In genomic region chr15:67048148-67048547, GRCm38 (mm10) we compare ENCODE assay signal across 19 mouse cellular contexts.
DNase-seq lines count a peak whose midpoint lies in the region; ATAC-seq lines count a peak whose summit lies in the region.
"Had no signal": no experiment of that assay in that cellular context is flagged by ENCODE, and none has a peak within 500 bp of the region (broad histone marks: within the 10 kb centered on the region; RNA-seq: fewer than 3 reads in every experiment).

No protein-coding gene starts in this region.

- H3K79me2 ChIP-seq in macrophage (ENCODE audit: inconsistent target): no peaks in the 10 kb centered on the region

- H3K9me3 ChIP-seq in lung, embryonic 16.5 days (ENCODE audit: control insufficient read depth, low read length): no peaks in the 10 kb centered on the region
- H3K9me3 ChIP-seq in intestine, embryonic 15.5 days: no peaks in the 10 kb centered on the region
- no peaks in the 10 kb centered on the region for H3K9me3 ChIP-seq in forebrain, embryonic 15.5 days
- H3K9me3 ChIP-seq: G1E; heart, embryonic 10.5 days had no signal

- H3K4me1 ChIP-seq in lung, embryonic 16.5 days (replicated peaks; ENCODE audit: control insufficient read depth, insufficient read depth, low read length): no peaks in the 10 kb centered on the region; the same call in 1 of the 2 replicates
- H3K4me1 ChIP-seq in intestine, embryonic 15.5 days (replicated peaks): peaks cover 18% of the 10 kb centered on the region
- H3K4me1 ChIP-seq in forebrain, embryonic 15.5 days: no peaks in the 10 kb centered on the region; the same call in 1 of the 2 replicates
- H3K4me1 ChIP-seq: heart, embryonic 10.5 days had no signal

- H3K4me2 ChIP-seq in lung, embryonic 16.5 days (ENCODE audit: low read depth, low read length): no peak overlapping the region
- H3K4me2 ChIP-seq in intestine, embryonic 15.5 days (replicated peaks): no peak overlapping the region
- H3K4me2 ChIP-seq in forebrain, embryonic 15.5 days (replicated peaks): no peak overlapping the region
- H3K4me2 ChIP-seq: lung, embryonic 14.5 days had no signal

- 0 out of 2 replicates have a peak, but pooled peaks have one; percentile 10 for ATAC-seq in lung, embryonic 16.5 days (ENCODE audit: low read depth)
- peak; percentile 34; the same call in 1 of the 2 replicates for ATAC-seq in intestine, embryonic 15.5 days
- ATAC-seq in forebrain, embryonic 15.5 days (replicated peaks): no peak
- ATAC-seq: forebrain, embryonic 14.5 days; hindbrain, postnatal 0 days had no signal

- H3K36me3 ChIP-seq in lung, embryonic 16.5 days (ENCODE audit: control insufficient read depth, insufficient read depth, low read length): no peaks in the 10 kb centered on the region
- H3K36me3 ChIP-seq in intestine, embryonic 15.5 days: no peaks in the 10 kb centered on the region
- H3K36me3 ChIP-seq in macrophage (ENCODE audit: inconsistent target): no peaks in the 10 kb centered on the region
- no peaks in the 10 kb centered on the region for H3K36me3 ChIP-seq in forebrain, embryonic 15.5 days
- H3K36me3 ChIP-seq: G1E; heart, embryonic 10.5 days had no signal

- DNase-seq in lung, postnatal 10 days: no peak
- DNase-seq in T-cell, adult 2 months (ENCODE audit: low spot score): no peak
- no peak for DNase-seq in adipocyte (ENCODE audit: low spot score)
- DNase-seq: adrenal gland, postnatal 10 days; cerebellum, adult 9-10 months; gastrocnemius, adult 2 months; heart, postnatal 36 days; lung, embryonic 14.5 days; midbrain, embryonic 14.5 days; thymus, postnatal 36 days had no signal

- H3K27ac ChIP-seq in lung, embryonic 16.5 days (ENCODE audit: low read length): no peak overlapping the region
- H3K27ac ChIP-seq in intestine, embryonic 15.5 days: no peak overlapping the region
- H3K27ac ChIP-seq in macrophage: peak overlapping the region; percentile 86
- H3K27ac ChIP-seq in forebrain, embryonic 15.5 days (replicated peaks): no peak overlapping the region
- H3K27ac ChIP-seq: gastrocnemius, adult 2 months; heart, embryonic 10.5 days; hindbrain, postnatal 0 days; layer of hippocampus, adult 2 months had no signal

- 88% methylated on average over 5 of the region's 5 CpGs for WGBS in lung, embryonic 16.5 days
- WGBS in intestine, embryonic 15.5 days: 91% methylated on average over 5 of the region's 5 CpGs
- 62% methylated on average over 5 of the region's 5 CpGs for WGBS in macrophage (ENCODE audit: missing documents)
- 92% methylated on average over 5 of the region's 5 CpGs for WGBS in forebrain, embryonic 15.5 days

- no peak overlapping the region for H3K9ac ChIP-seq in lung, embryonic 16.5 days (ENCODE audit: low read length)
- no peak overlapping the region for H3K9ac ChIP-seq in intestine, embryonic 15.5 days
- no peak overlapping the region for H3K9ac ChIP-seq in forebrain, embryonic 15.5 days (replicated peaks)
- H3K9ac ChIP-seq: lung, embryonic 14.5 days had no signal

- no peaks in the 10 kb centered on the region for H3K27me3 ChIP-seq in lung, embryonic 16.5 days (ENCODE audit: control insufficient read depth, insufficient read depth, low read depth, low read length)
- no peaks in the 10 kb centered on the region for H3K27me3 ChIP-seq in intestine, embryonic 15.5 days (replicated peaks)
- no peaks in the 10 kb centered on the region for H3K27me3 ChIP-seq in forebrain, embryonic 15.5 days

- no peak overlapping the region for H3K4me3 ChIP-seq in lung, embryonic 16.5 days (ENCODE audit: low read length)
- no peak overlapping the region for H3K4me3 ChIP-seq in intestine, embryonic 15.5 days (replicated peaks)
- no peak overlapping the region for H3K4me3 ChIP-seq in macrophage (ENCODE audit: inconsistent target)
- no peak overlapping the region for H3K4me3 ChIP-seq in forebrain, embryonic 15.5 days
- H3K4me3 ChIP-seq: gastrocnemius, adult 2 months; heart, embryonic 10.5 days; layer of hippocampus, adult 2 months had no signal
